Mouse (Mus musculus) limb, embryonic 10.5 days (tissue): ENCODE results near the gene Wwc2. TPM values are rescaled to one million over a fixed set of nuclear protein-coding genes. Genes with fewer than 3 reads are reported as not detected.

Experiments
- DNase-seq: peaks from one replicate; pipeline ENCODE4 v3.0.0-alpha.2; 2017; ENCODE audit warnings: low spot score
- H3K27ac ChIP-seq: fragments of 300-500 bp; sonication (generic); 2 replicates; pipeline ENCODE4 v1.5.1; 2016; ENCODE audit warnings: mild to moderate bottlenecking
- H3K27me3 ChIP-seq: fragments of 300-500 bp; sonication (generic); 2 replicates; pipeline ENCODE4 v1.6.1; 2016; ENCODE audit warnings: low read depth, mild to moderate bottlenecking; ENCODE audit not compliant: poor library complexity, severe bottlenecking
- H3K36me3 ChIP-seq: fragments of 300-500 bp; sonication (generic); 2 replicates; pipeline ENCODE4 v1.6.1; 2016; ENCODE audit warnings: mild to moderate bottlenecking, moderate library complexity
- H3K4me1 ChIP-seq: fragments of 300-500 bp; sonication (generic); 2 replicates; pipeline ENCODE4 v1.6.1; 2016
- H3K4me3 ChIP-seq: fragments of 300-500 bp; sonication (generic); 2 replicates; pipeline ENCODE4 v1.5.1; 2016; ENCODE audit warnings: mild to moderate bottlenecking, moderate library complexity
- H3K9me3 ChIP-seq: fragments of 300-500 bp; sonication (generic); replicated peaks from 2 replicates; pipeline ENCODE4 v1.6.1; 2016; ENCODE audit warnings: mild to moderate bottlenecking
- WGBS: fragments of 180-500 bp; shearing (Covaris S2); methylation state at CpG from one replicate; pipeline ENCODE4 v1.1.7; 2016; 5-methylcytosine and 5-hydroxymethylcytosine counted together
- polyA plus RNA-seq: library from polyadenylated mRNA; unstranded; fragments of >200 nt; fragmentation: Nextera tagmentation; extraction: Ambion mirVana; gene quantifications from 2 replicates; pipeline ENCODE4 v1.2.1, GENCODE M21; 2016

Gene Wwc2
- polyA plus RNA-seq, 1 experiment from 2014 or later: 11.7 TPM

DNA sequence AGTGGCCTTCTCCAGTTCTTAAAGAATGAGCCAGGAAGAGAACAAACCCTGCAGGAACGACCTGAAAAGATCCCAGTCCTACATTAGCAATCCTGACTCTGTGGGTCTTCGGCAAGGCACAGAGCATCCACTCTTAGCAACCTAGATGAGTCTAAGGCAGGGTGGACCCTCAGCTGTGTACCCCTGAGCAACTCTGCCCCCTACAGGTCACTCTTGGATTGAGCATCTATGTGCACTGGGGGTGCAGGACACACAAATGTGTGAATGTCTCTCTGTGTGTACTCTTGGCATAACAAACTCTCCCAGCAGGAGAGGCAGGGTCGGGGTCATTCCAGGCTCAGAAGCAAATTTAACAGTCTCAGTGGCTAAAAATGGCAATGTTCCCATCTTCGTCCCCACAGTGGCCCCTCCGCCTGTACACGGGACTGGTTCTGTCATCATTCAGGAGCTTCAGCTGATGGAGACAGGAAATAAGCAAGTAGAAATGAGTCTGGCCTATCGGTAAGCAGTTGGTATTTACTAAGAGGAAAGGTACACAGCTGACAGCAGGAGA, 39.3 kb downstream of the Wwc2 start:
- Histone ChIP-seq H3K9me3 (no peaks in the 10 kb centered on the region), H3K4me3 (no peak overlapping the region), H3K4me1 (peaks cover 5% of the 10 kb centered on the region; the same call in 1 of the 2 replicates), H3K36me3 (no peaks in the 10 kb centered on the region), H3K27me3 (no peaks in the 10 kb centered on the region), H3K27ac (no peak overlapping the region)
- DNase-seq: no peak
- WGBS: 84% methylated on average over 7 of the region's 7 CpGs

DNA sequence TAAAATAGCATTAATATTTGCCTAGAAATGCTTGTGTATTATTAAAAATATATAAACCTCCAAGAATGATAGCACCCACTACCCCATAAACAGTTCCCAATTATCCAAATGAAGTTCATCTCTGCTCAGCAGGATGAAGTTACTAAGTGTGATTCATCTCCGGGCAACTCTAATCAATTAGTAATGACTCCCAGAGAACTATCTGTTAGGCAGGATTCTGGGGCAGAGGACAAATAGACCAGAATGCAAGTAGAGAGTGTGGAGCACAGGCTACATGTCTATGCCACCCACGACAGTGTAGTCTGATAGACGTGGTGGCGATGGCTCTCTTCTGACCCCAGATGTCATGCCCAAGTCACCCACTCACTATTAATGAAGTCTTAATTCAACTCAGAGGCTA, 41.9 kb downstream of the Wwc2 start:
- H3K4me3 ChIP-seq: no peak overlapping the region
- H3K4me1 ChIP-seq: peaks cover 5% of the 10 kb centered on the region; the same call in 1 of the 2 replicates
- WGBS: 78% methylated on average over 4 of the region's 4 CpGs
- H3K9me3 ChIP-seq: no peaks in the 10 kb centered on the region
- H3K36me3 ChIP-seq: no peaks in the 10 kb centered on the region
- H3K27me3 ChIP-seq: no peaks in the 10 kb centered on the region
- no peak overlapping the region for H3K27ac ChIP-seq
- no peak for DNase-seq

DNA sequence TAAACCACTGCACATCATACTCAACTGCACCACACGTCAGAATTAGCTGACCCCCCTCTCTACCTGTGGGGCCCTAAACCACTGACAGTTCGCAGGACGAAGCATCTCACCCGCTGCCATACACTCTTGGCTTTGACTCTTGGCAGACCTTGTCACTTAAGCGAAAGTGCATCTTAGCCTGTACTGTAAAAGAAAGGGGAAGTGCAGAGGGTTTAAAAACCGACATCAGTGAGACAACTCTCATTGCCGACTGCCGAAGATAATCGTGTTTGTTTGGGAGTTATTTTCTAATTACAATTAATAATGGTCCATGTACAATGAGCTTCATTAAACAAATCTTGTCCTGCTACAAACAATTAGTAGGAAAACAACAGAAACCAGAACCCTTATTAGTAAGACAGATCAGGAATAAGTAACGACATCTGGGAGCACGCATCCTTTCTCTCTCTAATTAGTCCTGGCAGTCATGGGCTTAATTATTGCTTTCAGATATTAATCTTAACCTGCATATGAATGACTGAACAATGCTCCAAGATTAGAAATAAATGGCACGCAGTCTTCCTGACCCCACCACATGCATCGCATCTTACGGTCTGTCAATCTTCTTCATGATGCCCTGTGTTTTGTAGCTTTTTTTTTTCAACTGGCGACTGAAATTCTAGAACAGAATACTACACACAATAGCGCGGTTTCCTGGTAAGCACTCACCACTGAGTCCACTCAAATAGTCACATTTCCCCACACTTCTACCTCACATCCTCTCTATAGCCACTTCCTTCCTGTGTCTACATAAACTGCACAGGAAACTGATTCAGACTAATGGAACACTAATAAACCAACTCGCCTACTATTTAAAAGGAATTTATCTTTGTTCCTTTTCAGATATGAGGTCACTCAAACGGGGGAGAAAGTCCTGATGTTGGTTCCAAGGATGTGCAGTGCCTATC, 42.8 kb downstream of the Wwc2 start:
- no peak overlapping the region for H3K27ac ChIP-seq
- no peaks in the 10 kb centered on the region for H3K27me3 ChIP-seq
- no peaks in the 10 kb centered on the region for H3K9me3 ChIP-seq
- H3K4me1 ChIP-seq: peaks cover 5% of the 10 kb centered on the region; the same call in 1 of the 2 replicates
- DNase-seq: no peak
- WGBS: 82% methylated on average over 19 of the region's 19 CpGs
- H3K36me3 ChIP-seq: no peaks in the 10 kb centered on the region
- no peak overlapping the region for H3K4me3 ChIP-seq

DNA sequence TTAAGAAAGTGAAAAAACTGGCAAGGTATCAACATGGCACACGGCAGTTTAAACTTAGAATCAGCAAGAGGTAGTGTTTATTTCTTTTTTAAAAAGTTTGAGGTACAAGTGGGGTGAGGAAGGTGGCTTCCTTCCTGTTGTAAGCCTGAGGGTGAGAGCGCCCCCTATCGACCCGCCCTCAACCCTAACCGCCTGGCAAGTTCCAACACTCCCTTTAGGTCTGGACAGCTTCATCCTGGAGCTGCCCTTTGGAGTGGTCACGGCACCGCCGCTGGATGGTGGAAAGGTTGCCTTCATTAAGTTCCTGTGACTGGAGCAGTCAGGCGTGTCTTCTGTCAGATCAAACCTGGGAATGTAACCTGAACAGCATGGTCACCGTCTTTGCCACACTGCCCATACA, 47.7 kb downstream of the Wwc2 start:
- H3K9me3 ChIP-seq: no peaks in the 10 kb centered on the region
- no peak for DNase-seq
- H3K27ac ChIP-seq: no peak overlapping the region
- H3K4me3 ChIP-seq: no peak overlapping the region
- no peaks in the 10 kb centered on the region for H3K36me3 ChIP-seq
- peaks cover 8% of the 10 kb centered on the region for H3K4me1 ChIP-seq
- no peaks in the 10 kb centered on the region for H3K27me3 ChIP-seq
- 64% methylated on average over 10 of the region's 10 CpGs for WGBS

DNA sequence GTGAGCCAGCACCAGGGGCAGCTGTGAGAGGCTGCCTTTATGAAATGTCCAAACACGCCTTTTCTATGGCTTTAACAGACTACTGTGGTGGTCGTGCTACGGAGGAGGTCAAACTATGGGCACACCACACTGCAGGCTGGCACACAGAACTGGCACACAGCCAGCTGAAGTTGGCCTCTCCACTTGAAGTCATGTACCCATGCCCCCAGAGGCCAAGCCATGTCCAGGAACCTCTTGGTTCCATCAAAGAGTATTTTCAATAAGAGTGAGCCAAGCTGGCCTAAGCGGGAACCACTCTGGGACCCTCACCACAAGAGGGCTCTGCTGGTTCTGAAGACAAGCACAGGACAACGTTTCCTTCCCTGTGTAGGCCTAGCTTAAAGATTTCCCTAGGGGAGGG, 49.7 kb downstream of the Wwc2 start:
- no peak for DNase-seq
- Histone ChIP-seq H3K4me3 (no peak overlapping the region), H3K27ac (no peak overlapping the region), H3K4me1 (peaks cover 14% of the 10 kb centered on the region), H3K27me3 (no peaks in the 10 kb centered on the region), H3K36me3 (no peaks in the 10 kb centered on the region), H3K9me3 (no peaks in the 10 kb centered on the region)
- 74% methylated on average over 5 of the region's 5 CpGs for WGBS

DNA sequence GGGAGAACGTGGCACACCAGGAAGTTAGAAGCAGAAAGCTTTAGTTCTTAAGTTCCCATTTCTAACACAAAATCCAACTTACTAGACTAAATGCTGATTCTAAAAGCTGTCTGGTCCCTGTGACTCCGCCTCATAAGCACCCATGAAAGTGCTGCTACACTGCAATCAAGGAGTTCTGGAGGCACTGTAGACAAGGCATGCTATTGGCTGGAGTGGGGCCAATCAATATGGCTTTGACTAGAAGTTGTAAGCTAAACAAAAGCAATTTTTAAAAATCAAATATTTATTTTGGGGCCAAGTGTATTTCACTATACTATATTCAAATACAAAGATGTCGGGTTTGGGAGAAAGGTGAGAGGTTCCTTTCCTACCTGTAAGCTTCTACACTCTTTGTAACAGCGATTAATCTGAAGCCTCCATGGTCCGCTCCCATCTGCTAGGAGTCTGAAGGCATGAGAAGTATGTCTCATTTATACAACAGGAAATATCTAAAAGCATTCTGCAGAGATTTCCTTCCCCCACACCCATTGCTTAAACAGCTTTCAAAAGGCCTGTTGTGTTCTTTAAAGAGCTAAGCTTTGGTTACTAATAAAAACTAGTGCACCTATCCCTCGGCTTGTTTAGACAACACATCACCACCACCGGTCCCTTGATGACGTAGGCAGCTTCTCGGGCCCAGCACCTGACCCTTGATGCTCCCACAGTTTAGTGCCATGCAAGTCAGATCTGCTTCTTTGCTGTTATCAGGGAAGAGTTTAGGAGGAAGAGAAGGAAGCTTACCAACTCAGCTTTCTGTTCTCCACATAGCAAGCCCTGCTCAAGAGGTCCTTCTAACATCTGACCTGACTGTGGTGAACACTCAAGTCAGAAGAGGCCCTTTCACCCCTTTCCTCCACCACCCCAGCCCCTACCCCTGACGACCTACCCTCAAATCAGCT, 50.5 kb downstream of the Wwc2 start:
- DNase-seq: no peak
- Histone ChIP-seq H3K4me3 (no peak overlapping the region), H3K9me3 (no peaks in the 10 kb centered on the region), H3K4me1 (peaks cover 18% of the 10 kb centered on the region), H3K27me3 (no peaks in the 10 kb centered on the region), H3K36me3 (no peaks in the 10 kb centered on the region), H3K27ac (no peak overlapping the region; the same call in 1 of the 2 replicates)
- 83% methylated on average over 10 of the region's 10 CpGs for WGBS

DNA sequence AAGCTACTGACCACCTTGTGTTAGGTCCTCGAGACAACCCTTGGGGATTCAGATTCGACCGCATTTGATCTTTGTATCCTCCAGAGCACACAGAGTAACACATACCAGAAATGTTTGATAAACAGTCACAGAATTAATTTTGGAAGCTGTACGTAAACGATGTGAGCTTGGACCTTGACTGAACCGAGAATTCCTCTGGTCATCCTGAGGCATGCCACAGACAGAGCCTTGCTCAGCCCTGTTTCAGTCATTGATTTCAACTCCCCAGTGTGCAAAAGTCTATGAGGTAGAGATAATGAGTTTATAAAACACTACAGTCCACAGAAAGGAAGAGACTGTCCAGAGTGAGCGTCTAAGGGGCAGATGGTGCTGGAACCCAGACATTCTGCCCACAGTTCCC, 51.5 kb downstream of the Wwc2 start:
- Histone ChIP-seq H3K27me3 (no peaks in the 10 kb centered on the region), H3K36me3 (no peaks in the 10 kb centered on the region), H3K9me3 (no peaks in the 10 kb centered on the region), H3K4me3 (no peak overlapping the region), H3K27ac (no peak overlapping the region), H3K4me1 (peaks cover 21% of the 10 kb centered on the region)
- 93% methylated on average over 7 of the region's 7 CpGs for WGBS
- no peak for DNase-seq

DNA sequence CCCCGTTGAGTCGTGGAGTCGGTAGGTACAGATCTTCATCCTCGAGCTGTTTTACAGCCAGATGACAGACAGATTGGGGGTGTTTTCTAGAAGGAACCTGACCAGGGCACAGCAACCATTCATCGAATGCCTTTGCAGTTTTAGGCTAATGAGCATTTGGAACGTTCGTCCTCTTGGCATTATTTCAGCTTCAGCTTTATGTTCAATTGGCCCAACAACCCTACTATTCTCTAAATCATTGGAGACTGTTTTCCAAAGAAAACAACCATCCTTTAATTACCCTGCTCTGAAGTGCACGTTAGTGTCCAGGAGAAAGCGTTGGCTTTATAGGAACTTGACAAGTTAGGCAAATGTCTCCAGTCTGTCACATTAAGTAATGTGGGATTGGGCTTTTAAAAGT, 54.3 kb downstream of the Wwc2 start:
- 43% methylated on average over 9 of the region's 9 CpGs for WGBS
- no peak overlapping the region for H3K4me3 ChIP-seq
- peaks cover 43% of the 10 kb centered on the region for H3K4me1 ChIP-seq
- H3K9me3 ChIP-seq: no peaks in the 10 kb centered on the region
- DNase-seq: no peak
- H3K36me3 ChIP-seq: no peaks in the 10 kb centered on the region
- H3K27ac ChIP-seq: no peak overlapping the region
- H3K27me3 ChIP-seq: no peaks in the 10 kb centered on the region

DNA sequence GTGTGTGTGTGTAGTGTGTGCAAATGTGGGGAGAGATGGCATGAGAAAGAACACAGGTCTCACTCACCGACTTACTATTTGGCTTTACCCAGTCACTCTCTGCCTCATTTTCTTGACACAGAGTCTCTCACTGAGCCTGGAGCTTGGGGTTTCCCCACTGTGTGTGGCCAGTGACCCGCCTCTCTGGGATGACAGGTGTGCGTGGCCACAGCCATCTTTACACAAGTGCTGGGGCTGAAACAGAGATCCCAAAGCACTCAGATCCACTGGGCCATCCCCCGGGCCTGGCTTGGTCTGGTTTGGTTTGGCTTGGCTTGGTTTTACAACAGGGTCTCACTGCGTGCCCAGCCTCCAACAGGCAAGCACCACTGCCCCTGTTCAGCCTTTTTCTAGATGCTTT, 55.3 kb downstream of the Wwc2 start:
- H3K4me3 ChIP-seq: no peak overlapping the region
- no peaks in the 10 kb centered on the region for H3K27me3 ChIP-seq
- no peaks in the 10 kb centered on the region for H3K36me3 ChIP-seq
- H3K4me1 ChIP-seq: peaks cover 37% of the 10 kb centered on the region
- no peaks in the 10 kb centered on the region for H3K9me3 ChIP-seq
- H3K27ac ChIP-seq: no peak overlapping the region
- DNase-seq: no peak
- WGBS: 87% methylated on average over 5 of the region's 5 CpGs

DNA sequence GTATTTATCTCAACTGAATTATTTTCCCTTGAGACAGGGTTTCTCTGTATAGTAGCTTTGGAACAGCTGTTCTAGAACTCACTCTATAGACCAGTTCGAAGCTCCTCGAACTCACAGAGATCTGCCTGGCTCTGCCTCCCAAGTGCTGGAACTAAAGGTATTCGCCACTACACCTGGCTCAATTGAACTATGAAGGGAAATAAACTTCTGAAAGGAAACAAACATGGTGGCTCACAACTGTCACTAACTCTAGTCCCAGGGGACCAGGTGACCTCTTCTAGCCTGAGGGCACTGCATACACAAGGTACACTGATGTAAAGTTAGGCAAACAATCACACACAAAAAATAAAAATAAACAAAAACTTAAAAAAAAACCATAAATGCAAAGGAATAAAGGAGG, 57.6 kb downstream of the Wwc2 start:
- Histone ChIP-seq H3K27ac (peak overlapping the region; percentile 46; the same call in 1 of the 2 replicates), H3K4me3 (no peak overlapping the region), H3K4me1 (peaks cover 35% of the 10 kb centered on the region)

DNA sequence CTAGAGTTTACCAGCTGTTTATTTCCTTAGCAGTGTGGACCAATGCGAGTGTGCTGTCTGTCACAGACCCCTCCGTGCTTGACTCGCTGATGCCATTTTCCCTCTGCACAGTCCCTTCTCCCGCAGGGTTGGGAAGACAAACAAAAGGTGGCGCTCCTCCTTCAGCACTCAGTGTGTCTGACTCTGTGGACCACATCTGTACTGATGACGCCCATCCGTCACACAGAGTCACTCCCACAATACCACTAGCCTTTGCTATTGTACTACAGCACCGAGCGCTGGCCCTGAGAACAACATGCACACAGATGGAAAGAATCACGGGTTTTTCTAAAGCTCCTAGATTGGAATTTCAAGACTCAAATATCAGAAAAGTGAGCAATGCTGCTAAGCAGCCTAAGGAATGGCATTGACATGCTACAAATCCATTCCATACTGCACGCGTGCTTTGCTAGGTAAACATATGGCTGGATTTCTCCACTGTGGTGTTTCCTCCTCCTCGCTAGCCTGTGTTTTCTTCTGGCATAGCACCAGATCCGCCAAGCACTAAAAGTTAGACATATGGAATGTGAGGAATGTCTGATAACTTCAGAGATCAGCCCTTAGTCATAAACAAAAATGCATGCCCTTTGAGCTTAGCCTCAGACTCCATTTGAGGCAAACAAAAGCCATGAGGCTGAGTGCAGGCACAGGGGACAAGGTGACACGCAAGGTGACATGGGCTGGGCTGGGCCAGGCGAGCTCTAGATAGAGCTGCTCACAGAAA, 58.5 kb downstream of the Wwc2 start:
- no peak overlapping the region for H3K4me3 ChIP-seq

More for the DNA sequence above, 57.6 kb downstream of the Wwc2 start:
- H3K36me3 ChIP-seq: no peaks in the 10 kb centered on the region
- no peaks in the 10 kb centered on the region for H3K9me3 ChIP-seq
- no peak for DNase-seq
- 95% methylated on average over 3 of the region's 3 CpGs for WGBS
- no peaks in the 10 kb centered on the region for H3K27me3 ChIP-seq

DNA sequence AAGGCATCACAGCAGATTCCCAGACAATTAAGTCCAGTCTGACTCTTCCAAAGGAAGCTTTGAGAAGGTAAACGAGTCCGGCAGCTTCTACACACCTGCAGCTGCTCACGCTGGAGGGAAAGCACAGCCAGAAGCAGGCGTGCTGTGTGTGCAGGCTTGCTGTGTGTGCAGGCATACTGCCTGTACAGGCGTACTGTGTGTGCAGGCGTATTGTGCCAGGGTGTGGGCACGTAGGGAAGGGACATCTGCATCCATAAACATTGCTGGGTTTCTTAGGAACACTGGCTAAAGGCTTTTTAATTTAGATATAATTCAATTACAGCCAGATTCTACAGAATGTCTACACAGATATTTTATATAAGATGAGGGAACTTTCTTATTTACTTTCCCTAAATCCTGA, 59.4 kb downstream of the Wwc2 start:
- H3K27me3 ChIP-seq: no peaks in the 10 kb centered on the region
- no peak overlapping the region for H3K27ac ChIP-seq
- H3K4me3 ChIP-seq: no peak overlapping the region
- peaks cover 32% of the 10 kb centered on the region for H3K4me1 ChIP-seq
- no peaks in the 10 kb centered on the region for H3K36me3 ChIP-seq
- no peak for DNase-seq
- 89% methylated on average over 7 of the region's 7 CpGs for WGBS
- no peaks in the 10 kb centered on the region for H3K9me3 ChIP-seq

More for the DNA sequence above, 58.5 kb downstream of the Wwc2 start:
- 74% methylated on average over 16 of the region's 16 CpGs for WGBS
- H3K36me3 ChIP-seq: no peaks in the 10 kb centered on the region
- H3K27me3 ChIP-seq: no peaks in the 10 kb centered on the region
- H3K27ac ChIP-seq: peak overlapping the region; percentile 61
- no peaks in the 10 kb centered on the region for H3K9me3 ChIP-seq
- DNase-seq: peak; percentile 42
- peaks cover 35% of the 10 kb centered on the region for H3K4me1 ChIP-seq
